Mouse (Mus musculus): ENCODE data around the gene Gm11541.

The Gm11541 gene

GRCm38 (mm10) chr11:94704472-94704871, at the start of gene Gm11541:
TSS of gene Gm11541 (minus strand) at chr11:94704499.
- no peak for DNase-seq

DNA sequence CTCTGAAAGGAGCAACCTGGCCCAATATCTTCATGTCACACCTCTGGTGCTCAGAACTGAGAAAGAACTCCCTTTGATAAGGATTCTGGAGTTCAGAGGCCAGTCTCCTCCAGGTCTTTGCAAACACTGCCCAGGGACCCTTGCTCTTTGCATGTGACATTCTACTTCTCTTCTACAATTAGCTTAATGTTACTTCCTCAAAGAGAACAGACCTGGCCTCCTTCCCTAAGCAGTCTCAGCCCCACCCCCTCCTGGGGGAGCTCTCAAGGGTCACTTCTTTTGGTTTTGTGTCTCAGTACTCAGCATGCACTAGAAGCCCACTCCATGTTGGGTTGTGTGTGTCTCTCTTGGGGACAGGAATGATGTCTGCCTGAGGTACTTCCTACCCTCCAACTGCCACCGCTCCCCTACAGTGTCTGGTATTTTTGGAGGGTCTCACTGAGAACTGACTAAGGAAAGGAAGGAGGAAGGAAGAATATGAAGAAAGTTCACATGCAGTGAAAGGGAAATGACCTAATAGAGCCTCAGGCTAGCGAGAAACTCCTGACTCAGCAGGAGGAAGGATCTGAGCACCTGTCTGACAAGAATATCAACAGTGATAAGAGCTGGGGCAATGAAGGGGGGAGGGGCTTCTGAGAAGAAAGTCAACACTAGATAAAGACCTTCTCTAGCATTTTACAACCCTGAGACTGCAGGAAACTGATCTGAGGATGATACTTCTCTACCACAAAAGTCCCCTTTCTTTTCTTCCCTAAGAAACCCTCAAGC, 48.8 kb upstream of the Gm11541 start:
- DNase-seq: no peak

GRCm38 (mm10) chr11:94741732-94742272, 37.5 kb upstream of the Gm11541 start, which contains the start of gene Cdc34b:
TSS of gene Cdc34b (plus strand) at chr11:94741782.
- no peak for DNase-seq

- no peak for DNase-seq
Measured at GRCm38 (mm10) chr11:94735746-94736145, 31.4 kb upstream of the Gm11541 start.

DNA sequence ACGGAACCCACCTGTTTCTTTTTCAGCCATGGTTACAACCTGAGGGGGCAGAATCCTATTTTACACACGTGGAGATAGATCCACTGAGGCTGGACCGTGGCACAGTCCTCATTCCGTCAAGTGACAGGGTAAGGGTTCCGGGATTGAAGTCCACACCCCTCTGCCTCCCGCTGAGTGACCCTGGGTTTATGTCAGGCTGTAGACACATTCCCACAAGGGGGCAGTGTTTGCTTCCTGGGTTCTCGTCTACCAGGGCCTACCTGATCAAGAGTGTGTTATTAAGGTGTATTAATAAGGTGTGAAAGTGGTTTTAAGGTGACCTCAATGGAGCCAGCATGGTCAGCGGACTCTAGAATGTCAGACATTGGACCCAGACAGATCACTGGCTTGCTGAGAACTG, 28.5 kb upstream of the Gm11541 start:
- DNase-seq: peak; percentile 34

GRCm38 (mm10) chr11:94731229-94731628, 26.9 kb upstream of the Gm11541 start:
- DNase-seq: no peak

DNA sequence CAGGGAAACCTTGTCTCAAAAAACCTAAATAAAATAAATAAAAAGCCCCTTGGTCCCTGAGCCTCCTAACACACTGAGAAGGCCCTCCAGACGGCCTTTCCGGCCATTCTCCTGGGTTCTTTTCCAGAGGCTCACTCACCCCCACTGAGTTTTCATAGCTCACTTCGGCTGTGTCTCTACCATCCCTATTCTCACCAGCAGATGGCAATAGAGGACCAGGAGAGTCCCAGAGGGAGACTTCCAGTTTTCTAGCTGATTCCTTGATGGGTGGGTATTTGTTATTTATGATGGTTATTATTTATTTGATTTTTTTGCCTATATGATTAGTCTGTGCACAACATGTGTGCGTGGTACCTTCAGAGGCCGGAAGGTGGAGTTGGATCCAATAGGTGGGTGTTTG, 26.0 kb upstream of the Gm11541 start:
- DNase-seq: peak; percentile 41

DNA sequence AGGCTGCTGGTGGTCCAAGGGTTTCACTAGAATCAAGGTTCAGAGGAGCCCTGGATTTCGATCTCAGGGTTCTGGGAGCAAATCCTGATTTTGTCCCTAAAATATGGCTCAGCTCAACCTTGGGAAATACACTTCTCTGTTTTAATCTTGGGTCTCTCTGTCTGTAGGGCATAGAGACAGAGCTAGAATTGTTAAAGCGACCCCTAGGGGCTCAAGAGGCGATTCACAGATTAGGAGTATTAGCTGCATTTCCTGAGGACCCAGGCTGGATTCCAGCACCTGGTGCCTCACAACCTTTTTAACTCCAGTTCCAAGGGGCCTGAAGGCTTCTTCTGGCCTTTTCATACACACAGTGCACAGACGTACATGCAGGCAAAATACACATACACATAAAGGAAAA, 25.3 kb upstream of the Gm11541 start:
- DNase-seq: no peak

GRCm38 (mm10) chr11:94728545-94728944, 24.2 kb upstream of the Gm11541 start:
- no peak for DNase-seq

DNA sequence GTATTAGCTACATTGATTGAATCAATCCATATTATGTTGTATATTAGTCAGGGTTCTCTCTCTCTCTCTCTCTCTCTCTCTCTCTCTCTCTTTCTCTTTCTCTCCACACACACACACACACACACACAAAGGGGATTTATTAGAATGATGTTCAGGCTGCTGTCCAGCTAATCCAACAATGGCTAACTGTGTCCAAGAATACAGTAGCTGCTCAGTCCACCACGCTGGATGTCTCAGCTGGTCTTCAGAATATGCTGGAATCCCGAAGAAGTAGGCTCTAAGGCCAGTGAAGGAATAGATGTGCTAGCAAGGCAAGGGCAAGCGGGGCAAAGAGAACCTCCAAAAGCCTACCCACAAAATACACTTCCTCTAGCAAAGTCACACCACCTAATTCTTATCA, 23.0 kb upstream of the Gm11541 start:
- no peak for DNase-seq

- DNase-seq: no peak
Measured at GRCm38 (mm10) chr11:94719216-94719615, 14.9 kb upstream of the Gm11541 start.

DNA sequence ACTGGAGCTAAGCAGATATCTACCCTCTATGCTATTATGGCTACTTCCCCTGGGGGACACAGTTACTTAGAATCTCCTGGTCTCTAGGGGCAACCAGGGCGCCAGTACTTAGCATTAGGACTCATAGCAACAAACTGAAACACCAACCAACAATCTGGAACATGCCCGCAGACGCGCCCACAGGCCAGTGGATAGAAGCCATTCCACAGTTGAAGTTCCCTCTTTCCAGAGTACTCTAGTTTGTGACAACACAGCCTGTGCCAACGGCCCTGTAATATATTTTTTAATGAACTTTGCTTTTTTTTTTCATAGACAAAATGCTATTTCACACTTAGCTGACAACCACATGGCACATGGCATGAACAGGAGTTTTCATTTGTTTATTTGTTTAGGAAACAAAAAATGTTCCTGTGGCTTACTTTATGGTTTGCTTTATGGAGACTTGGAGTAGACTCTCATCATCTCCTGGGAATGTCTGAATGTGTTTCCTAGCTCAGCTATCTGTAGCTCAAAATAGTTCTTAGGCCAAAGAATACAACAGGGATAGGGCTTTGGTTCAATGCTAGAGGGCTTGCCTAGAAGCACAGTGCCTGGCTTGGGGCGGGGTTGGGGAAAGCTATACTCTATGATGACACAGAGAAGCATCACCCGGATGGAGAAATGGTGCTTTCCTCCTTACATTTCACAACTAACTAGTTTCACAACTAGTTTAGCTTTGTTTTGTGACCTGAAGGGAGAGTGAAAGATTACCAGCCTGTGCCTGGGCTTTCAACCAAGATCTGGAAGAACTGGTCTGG, 14.0 kb upstream of the Gm11541 start:
- no peak for DNase-seq

- no peak for DNase-seq
Measured at GRCm38 (mm10) chr11:94717239-94717638, 12.9 kb upstream of the Gm11541 start.

- peak; percentile 35 for DNase-seq
Measured at GRCm38 (mm10) chr11:94716754-94717153, 12.5 kb upstream of the Gm11541 start.

GRCm38 (mm10) chr11:94715622-94716021, 11.3 kb upstream of the Gm11541 start:
- no peak for DNase-seq

GRCm38 (mm10) chr11:94713246-94713860, 9.1 kb upstream of the Gm11541 start:
- DNase-seq: no peak

GRCm38 (mm10) chr11:94704020-94704419, 279 bp downstream of the Gm11541 start:
- DNase-seq: no peak

DNA sequence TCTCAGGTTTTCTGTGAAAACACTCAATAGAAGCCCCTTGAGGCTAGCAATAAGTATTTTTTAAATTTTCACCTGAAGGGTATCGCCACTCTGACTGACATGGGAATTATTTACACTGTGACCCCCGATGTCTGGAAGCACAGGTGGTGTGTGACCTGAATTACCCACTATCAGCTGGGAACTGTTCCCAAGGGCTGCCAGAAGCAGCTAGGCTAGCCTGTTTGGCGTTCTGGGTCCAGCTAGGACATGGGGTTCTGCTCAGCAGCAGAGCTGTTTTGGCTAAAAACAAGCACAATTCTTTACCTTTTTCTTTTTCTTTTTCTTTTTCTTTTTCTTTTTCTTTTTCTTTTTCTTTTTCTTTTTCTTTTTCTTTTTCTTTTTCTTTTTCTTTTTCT, 2.1 kb downstream of the Gm11541 start:
- DNase-seq: no peak

GRCm38 (mm10) chr11:94701401-94702215, 2.7 kb downstream of the Gm11541 start:
- DNase-seq: no peak

DNA sequence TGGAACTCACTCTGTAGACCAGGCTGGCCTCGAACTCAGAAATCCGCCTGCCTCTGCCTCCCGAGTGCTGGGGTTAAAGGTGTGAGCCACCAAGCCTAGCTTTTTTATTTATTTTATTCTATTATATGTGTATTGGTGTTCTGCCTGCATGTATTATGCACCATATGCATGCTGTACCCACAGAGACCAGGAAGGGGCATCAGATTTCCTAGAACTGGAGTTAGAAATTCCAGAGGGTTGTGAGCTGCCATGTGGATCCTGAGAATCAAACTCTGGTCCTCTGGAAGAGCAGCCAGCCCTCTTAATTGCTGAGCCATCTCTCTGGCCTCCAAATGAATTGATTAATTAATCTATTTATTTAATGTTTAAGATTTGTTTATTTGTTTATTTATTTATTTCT, 4.9 kb downstream of the Gm11541 start:
- DNase-seq: no peak

GRCm38 (mm10) chr11:94697703-94698464, 6.4 kb downstream of the Gm11541 start:
- DNase-seq: no peak

DNA sequence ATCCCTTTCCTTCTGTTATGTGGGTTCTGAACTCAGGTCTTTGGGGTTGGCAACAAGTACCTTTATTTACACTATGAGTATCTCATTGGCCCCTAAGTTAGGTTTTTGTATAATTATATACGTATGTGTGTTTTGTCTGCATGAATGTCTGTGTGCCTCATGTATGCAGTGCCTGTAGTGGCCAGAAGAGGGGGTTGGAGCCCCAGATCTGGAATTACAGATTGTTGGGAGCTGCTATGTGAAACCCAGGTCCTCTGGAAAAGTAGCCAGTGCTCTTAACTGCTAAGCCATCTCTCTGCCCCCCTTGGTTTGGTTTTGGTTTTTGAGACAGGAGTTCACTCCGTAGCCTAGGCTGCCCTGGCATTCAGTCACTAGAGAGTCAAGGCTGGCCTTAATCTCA, 7.2 kb downstream of the Gm11541 start:
- DNase-seq: no peak
